Mouse (Mus musculus): Measurements from ENCODE around the gene Tbc1d8. TPM values are rescaled to one million over a fixed set of nuclear protein-coding genes. Genes with fewer than 3 reads are reported as not detected.

Gene Tbc1d8
- polyA plus RNA-seq (2015; fragmentation: Nextera tagmentation; extraction: Ambion mirVana), result 4.2 and 4.7 TPM in 2 replicates

DNA sequence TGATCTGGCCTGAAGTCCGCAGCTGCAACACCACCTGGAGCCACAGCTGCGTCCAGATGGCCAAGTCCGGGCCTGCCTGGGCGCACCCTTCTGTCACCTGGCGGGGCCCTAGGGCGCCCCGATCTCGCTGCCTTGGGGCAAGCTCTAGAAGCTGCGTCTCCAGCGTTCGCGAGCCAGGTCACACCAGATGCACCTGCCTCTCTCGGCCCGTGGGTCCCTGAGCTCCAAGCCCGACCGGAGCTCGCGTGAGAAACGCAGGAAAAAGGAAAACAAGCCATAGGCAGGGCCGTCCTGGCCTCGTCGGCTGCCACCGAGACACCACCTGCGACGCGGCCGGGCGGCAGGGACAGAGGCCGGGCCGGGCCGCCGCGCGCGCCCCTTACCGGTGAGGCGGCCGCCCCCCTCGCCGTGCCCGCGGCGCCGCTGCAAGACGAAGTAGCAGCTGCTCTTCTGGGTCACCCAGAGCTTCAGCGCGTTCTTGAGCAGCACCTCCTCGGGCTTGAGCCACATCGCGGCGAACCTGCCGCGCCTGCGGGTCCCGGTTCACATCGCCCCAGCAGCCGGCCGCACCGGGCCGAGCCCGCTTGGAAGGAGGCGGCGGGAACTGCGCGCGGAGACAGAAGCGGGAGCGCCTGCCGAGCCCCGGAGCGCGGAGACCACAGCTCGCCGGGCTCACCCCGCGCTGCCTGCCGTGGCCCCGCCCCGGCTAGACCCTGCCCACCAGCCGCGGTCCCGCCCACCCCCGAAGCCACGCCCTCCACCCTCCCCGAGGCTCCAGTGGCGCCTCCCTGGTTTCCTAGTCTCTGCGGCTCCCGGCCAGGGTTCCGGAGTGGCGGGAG, at the start of gene Tbc1d8:
Gene Tbc1d8, minus strand, starts transcription at position 699 of the 839 bp plus-strand sequence.
- H3K9ac ChIP-seq (ENCODE audit: low read depth, low read length), result peak within 1 kb of the TSS; percentile 77
- H3K4me2 ChIP-seq (replicated peaks; ENCODE audit: low read depth), result peak within 1 kb of the TSS; percentile 92
- ATAC-seq, result peak; percentile 89
- no peaks in the 10 kb centered on the region for H3K27me3 ChIP-seq (replicated peaks; ENCODE audit: control insufficient read depth, insufficient read depth, low read length)
- H3K36me3 ChIP-seq (ENCODE audit: control insufficient read depth, insufficient read depth), result no peaks in the 10 kb centered on the region
- TF ChIP-seq CTCF (IDR thresholded peaks at IDR 0.05; ENCODE audit: low read depth), result no peak; the same call in 1 of the 2 replicates
- WGBS, result under 1% methylated on average over 79 of the region's 90 CpGs
- peak within 1 kb of the TSS; percentile 76 for H3K4me3 ChIP-seq (ENCODE audit: low read depth, low read length)
- H3K27ac ChIP-seq (ENCODE audit: low read depth, low read length), result peak within 1 kb of the TSS; percentile 71
- no peaks in the 10 kb centered on the region for H3K9me3 ChIP-seq (ENCODE audit: control insufficient read depth)
- peaks cover 6% of the 10 kb centered on the region; the same call in 1 of the 2 replicates for H3K4me1 ChIP-seq (replicated peaks; ENCODE audit: control insufficient read depth, insufficient read depth, low read length)

DNA sequence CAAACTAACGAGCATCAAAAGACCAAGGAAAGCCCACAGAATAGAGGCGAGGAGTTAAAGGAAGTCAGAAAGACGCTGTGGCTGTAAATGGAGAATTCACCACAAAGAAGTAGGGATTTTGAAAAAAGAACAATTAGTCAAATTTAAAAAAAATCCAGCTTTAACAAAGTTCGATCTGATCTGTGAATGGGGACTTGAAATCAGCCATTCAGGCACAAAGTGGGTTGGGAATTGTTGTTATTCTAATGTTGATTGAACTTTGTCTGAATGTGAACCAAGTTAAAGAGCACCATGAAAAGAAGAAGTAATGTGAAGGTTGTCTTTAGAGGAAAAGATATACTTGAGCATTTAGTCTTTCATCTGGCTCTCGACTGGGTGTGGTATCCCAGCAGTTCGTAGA, 49.8 kb upstream of the Tbc1d8 start:
- Histone ChIP-seq H3K9ac (ENCODE audit: low read depth, low read length) (no peak overlapping the region), H3K9me3 (ENCODE audit: control insufficient read depth) (no peaks in the 10 kb centered on the region), H3K36me3 (ENCODE audit: control insufficient read depth, insufficient read depth) (no peaks in the 10 kb centered on the region), H3K4me2 (replicated peaks; ENCODE audit: low read depth) (no peak overlapping the region), H3K4me1 (replicated peaks; ENCODE audit: control insufficient read depth, insufficient read depth, low read length) (no peaks in the 10 kb centered on the region; the same call in 1 of the 2 replicates), H3K4me3 (ENCODE audit: low read depth, low read length) (no peak overlapping the region), H3K27ac (ENCODE audit: low read depth, low read length) (no peak overlapping the region), H3K27me3 (replicated peaks; ENCODE audit: control insufficient read depth, insufficient read depth, low read length) (no peaks in the 10 kb centered on the region)
- 81% methylated on average over 6 of the region's 6 CpGs for WGBS
- TF ChIP-seq CTCF (IDR thresholded peaks at IDR 0.05; ENCODE audit: low read depth), result no peak
- ATAC-seq, result no peak

DNA sequence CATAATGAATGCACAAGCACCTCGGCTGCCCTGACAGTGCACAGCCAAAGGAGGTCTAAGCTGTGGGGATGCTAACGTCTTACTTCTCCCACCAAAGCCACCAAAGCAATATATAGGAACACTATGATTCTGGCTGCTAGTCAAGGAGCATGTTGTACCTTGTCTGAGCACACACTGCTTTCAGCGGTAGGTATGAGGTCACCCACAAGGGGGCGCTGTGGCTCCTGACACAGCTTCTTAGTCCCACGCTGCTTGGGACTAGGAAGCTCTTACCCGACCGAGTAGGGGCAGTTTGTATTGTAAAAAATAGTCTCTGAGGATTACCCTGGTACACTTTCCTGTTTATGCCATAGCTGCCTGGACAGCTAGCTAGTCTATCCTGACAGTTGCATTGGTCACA, 48.9 kb upstream of the Tbc1d8 start:
- no peak overlapping the region for H3K27ac ChIP-seq (ENCODE audit: low read depth, low read length)
- no peak overlapping the region for H3K9ac ChIP-seq (ENCODE audit: low read depth, low read length)
- 11% methylated on average over 7 of the region's 7 CpGs for WGBS
- no peaks in the 10 kb centered on the region for H3K9me3 ChIP-seq (ENCODE audit: control insufficient read depth)
- no peak overlapping the region for H3K4me3 ChIP-seq (ENCODE audit: low read depth, low read length)
- no peak overlapping the region for H3K4me2 ChIP-seq (replicated peaks; ENCODE audit: low read depth)
- peak; percentile 93 for TF ChIP-seq CTCF (IDR thresholded peaks at IDR 0.05; ENCODE audit: low read depth)
- H3K27me3 ChIP-seq (replicated peaks; ENCODE audit: control insufficient read depth, insufficient read depth, low read length), result no peaks in the 10 kb centered on the region
- no peaks in the 10 kb centered on the region; the same call in 1 of the 2 replicates for H3K4me1 ChIP-seq (replicated peaks; ENCODE audit: control insufficient read depth, insufficient read depth, low read length)
- ATAC-seq, result no peak
- H3K36me3 ChIP-seq (ENCODE audit: control insufficient read depth, insufficient read depth), result no peaks in the 10 kb centered on the region

DNA sequence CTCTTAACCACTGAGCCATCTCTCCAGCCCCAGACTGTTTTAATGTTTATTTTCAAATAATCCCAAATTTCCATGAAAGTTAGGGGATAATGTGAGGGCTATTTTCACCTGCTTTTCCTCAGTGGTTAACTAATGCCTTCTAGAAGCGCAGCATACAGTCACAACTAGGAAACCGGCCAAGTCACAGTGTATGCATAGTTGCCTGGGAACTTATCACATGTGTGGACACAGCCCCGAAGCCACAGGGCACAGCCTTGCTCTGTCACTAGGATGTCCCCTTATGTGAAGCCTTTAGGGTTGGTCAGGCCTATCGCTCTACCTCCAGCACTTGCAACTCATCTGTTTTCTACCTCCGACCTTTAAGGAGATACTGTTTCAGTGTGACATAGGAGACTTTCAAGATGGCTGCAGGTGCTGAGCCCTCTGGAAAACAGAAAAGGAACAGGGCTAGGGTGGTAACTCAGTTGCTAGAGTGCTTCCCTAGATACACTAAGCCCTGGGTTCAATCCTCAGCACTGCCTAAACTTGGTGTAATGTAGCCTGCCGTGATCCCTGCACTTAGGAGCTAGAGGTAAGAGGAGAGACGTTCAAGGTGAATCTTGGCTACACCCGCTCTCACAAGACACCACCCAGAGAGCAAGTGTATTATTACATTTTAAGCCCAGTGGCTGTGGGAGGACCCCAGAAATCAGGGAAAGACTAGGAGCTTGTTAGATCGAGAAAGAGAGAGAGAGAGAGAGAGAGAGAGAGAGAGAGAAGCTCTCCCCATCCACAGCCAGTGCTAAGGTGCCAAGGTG, 48.0 kb upstream of the Tbc1d8 start:
- no peak overlapping the region for H3K27ac ChIP-seq (ENCODE audit: low read depth, low read length)
- no peaks in the 10 kb centered on the region; the same call in 1 of the 2 replicates for H3K4me1 ChIP-seq (replicated peaks; ENCODE audit: control insufficient read depth, insufficient read depth, low read length)
- no peak overlapping the region for H3K9ac ChIP-seq (ENCODE audit: low read depth, low read length)
- WGBS, result 81% methylated on average over 9 of the region's 9 CpGs
- no peaks in the 10 kb centered on the region for H3K36me3 ChIP-seq (ENCODE audit: control insufficient read depth, insufficient read depth)
- H3K27me3 ChIP-seq (replicated peaks; ENCODE audit: control insufficient read depth, insufficient read depth, low read length), result no peaks in the 10 kb centered on the region
- no peak for TF ChIP-seq CTCF (IDR thresholded peaks at IDR 0.05; ENCODE audit: low read depth)
- H3K9me3 ChIP-seq (ENCODE audit: control insufficient read depth), result no peaks in the 10 kb centered on the region
- no peak overlapping the region for H3K4me3 ChIP-seq (ENCODE audit: low read depth, low read length)
- no peak overlapping the region for H3K4me2 ChIP-seq (replicated peaks; ENCODE audit: low read depth)
- no peak for ATAC-seq

DNA sequence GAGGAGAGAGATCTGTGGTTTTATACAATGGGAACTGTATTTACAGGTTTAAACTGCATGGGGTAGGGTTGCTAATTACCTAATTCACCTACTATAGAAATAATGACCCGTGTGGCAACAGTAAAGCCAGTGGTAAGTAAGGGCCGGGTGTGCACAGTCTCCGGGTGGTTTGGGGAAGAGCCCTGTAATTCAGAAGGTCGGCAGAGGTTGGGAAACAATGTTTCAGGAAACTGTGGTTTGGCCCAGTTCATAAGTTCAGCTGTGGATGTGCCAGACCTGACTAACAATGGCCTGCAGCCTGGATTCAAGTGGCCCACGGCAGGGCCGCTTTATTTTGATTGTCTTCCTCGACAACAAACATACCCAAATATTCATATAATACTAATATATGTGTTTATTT, 47.2 kb upstream of the Tbc1d8 start:
- Histone ChIP-seq H3K4me3 (ENCODE audit: low read depth, low read length) (no peak overlapping the region), H3K4me2 (replicated peaks; ENCODE audit: low read depth) (no peak overlapping the region), H3K4me1 (replicated peaks; ENCODE audit: control insufficient read depth, insufficient read depth, low read length) (no peaks in the 10 kb centered on the region; the same call in 1 of the 2 replicates), H3K36me3 (ENCODE audit: control insufficient read depth, insufficient read depth) (no peaks in the 10 kb centered on the region), H3K9ac (ENCODE audit: low read depth, low read length) (no peak overlapping the region), H3K27ac (ENCODE audit: low read depth, low read length) (no peak overlapping the region), H3K27me3 (replicated peaks; ENCODE audit: control insufficient read depth, insufficient read depth, low read length) (no peaks in the 10 kb centered on the region), H3K9me3 (ENCODE audit: control insufficient read depth) (no peaks in the 10 kb centered on the region)
- WGBS, result 67% methylated on average over 7 of the region's 7 CpGs
- TF ChIP-seq CTCF (IDR thresholded peaks at IDR 0.05; ENCODE audit: low read depth), result no peak
- ATAC-seq, result no peak

DNA sequence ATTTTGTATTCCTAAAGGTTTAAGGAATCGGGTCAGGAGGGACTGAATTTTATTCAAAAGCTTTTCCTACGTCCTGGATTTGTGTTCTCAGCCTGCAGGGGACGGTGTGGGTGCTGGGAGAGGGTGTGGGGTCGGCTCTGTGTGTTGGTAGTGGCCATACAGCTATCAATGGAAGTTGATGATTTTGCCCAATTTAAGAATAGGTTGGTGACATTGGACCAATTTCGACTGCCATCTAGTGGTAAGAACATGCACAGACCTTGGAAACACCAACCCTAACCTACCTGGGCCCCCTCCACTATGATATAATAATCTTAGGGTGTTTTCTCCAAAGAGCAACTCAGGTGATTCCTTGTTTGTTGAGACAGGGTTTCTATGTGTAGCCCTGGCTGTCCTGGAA, 44.0 kb upstream of the Tbc1d8 start:
- Histone ChIP-seq H3K27me3 (replicated peaks; ENCODE audit: control insufficient read depth, insufficient read depth, low read length) (no peaks in the 10 kb centered on the region), H3K9ac (ENCODE audit: low read depth, low read length) (no peak overlapping the region), H3K4me1 (replicated peaks; ENCODE audit: control insufficient read depth, insufficient read depth, low read length) (no peaks in the 10 kb centered on the region), H3K36me3 (ENCODE audit: control insufficient read depth, insufficient read depth) (no peaks in the 10 kb centered on the region), H3K9me3 (ENCODE audit: control insufficient read depth) (no peaks in the 10 kb centered on the region), H3K27ac (ENCODE audit: low read depth, low read length) (no peak overlapping the region), H3K4me2 (replicated peaks; ENCODE audit: low read depth) (no peak overlapping the region), H3K4me3 (ENCODE audit: low read depth, low read length) (no peak overlapping the region)
- WGBS, result 26% methylated on average over 5 of the region's 5 CpGs
- peak; percentile 85 for TF ChIP-seq CTCF (IDR thresholded peaks at IDR 0.05; ENCODE audit: low read depth)
- no peak for ATAC-seq
